Mouse (Mus musculus): ENCODE measurements around the gene Bsph1. TPM values are rescaled to one million over a fixed set of nuclear protein-coding genes. Genes with fewer than 3 reads are reported as not detected.
"Not testable (repeated sequence)": the region's sequence is repeated elsewhere in the genome, so short reads cannot be mapped to it uniquely, and the experiment has no call there.

The Bsph1 gene
- total RNA-seq (2021), result not detected
- long read RNA-seq, experiment 1, result 0 reads
- long read RNA-seq, experiment 2, result 0 reads

DNA sequence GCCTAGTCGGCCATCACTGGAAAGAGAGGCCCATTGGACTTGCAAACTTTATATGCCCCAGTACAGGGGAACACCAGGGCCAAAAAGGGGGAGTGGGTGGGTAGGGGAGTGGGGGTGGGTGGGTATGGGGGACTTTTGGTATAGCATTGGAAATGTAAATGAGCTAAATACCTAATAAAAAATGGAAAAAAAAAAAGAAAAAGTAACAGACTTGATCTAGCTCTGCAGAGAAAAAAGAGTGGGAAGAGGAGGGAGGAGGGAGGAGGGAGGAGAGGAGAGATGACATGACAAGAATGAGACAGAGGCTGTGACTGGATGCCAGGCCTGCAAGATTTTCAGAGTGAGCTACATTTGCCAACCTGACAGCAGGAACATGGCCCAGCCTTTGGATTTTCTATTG, at the start of gene Bsph1:
Gene Bsph1 (plus strand): TSS at position 301 of the 400 bp plus-strand sequence.
- intact Hi-C loops (cut with DNase I), result not testable (repeated sequence)

DNA sequence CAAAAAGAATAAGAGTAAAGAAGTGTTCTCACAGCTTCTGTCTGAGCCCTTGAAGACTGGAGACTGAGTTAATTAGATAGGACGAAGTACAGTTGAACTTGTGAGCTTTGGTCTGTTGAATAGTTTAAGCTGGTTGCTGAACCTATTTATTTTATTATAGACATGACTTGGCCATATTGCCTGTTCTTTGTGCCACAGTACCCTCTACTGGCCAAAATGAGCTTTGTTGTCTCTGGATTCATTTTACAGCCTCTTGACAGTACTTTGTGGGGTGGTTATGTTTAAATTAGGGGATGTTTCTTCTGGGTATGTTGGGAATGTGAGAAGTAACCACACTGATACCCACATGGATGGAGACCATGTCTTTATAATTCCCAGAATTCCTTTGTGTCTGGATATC, 60.9 kb downstream of the Bsph1 start:
- intact Hi-C loops (cut with DNase I), result loop anchor here (5.0 kb wide), 1 partner anchor 224 kb away; no protein-coding TSS in a partner anchor
- DNase-seq, result peak in 1 of 2 experiments; percentile 26

More for the DNA sequence above, at the start of gene Bsph1:
- not testable (repeated sequence) for DNase-seq

Other genes with a start within 250 kb of the Bsph1 start
- gene Vmn1r89, start 237.8 kb upstream of the Bsph1 start, total RNA-seq (2021), result not detected
- gene Lig1, start 173.6 kb upstream of the Bsph1 start, total RNA-seq (2021), result 1 to 10 TPM; 4.9 to 7.0 TPM
- 1 to 10 TPM; 5.9 to 6.4 TPM for gene Zswim9, start 172.1 kb upstream of the Bsph1 start, total RNA-seq (2021)
- under 1 TPM in 1 of 2 experiments, not detected in 1; 0.10 TPM for gene Pla2g4c, start 126.2 kb upstream of the Bsph1 start, total RNA-seq (2021)
- not detected for gene Cabp5, start 52.7 kb upstream of the Bsph1 start, total RNA-seq (2021)
- not detected for gene Bsph2, start 120.2 kb downstream of the Bsph1 start, total RNA-seq (2021)
- not detected for gene Sult2a5, start 173.1 kb downstream of the Bsph1 start, total RNA-seq (2021)